Mouse (Mus musculus) hindbrain, embryonic 13.5 days (tissue): ENCODE results near the gene Dpyd. TPM values are rescaled to one million over a fixed set of nuclear protein-coding genes. Genes with fewer than 3 reads are reported as not detected.
A peak's percentile ranks its signal among the peaks of the same experiment; 100 is the strongest.

Source experiments
- ATAC-seq: fragments of 200-750 bp; cut with Nextera tagmentation; 2 replicates; pipeline ENCODE4 v1.8.0; 2017; ENCODE audit warnings: moderate TSS enrichment; ENCODE audit not compliant: low FRiP score
- H3K27ac ChIP-seq: fragments of 300-500 bp; sonication (generic); 2 replicates; pipeline ENCODE4 v1.5.1; 2015; ENCODE audit warnings: inconsistent platforms, mild to moderate bottlenecking, moderate library complexity
- H3K27me3 ChIP-seq: fragments of 300-500 bp; sonication (generic); 2 replicates; pipeline ENCODE4 v1.6.1; 2015; ENCODE audit warnings: mild to moderate bottlenecking, inconsistent platforms
- H3K36me3 ChIP-seq: fragments of 300-500 bp; sonication (generic); 2 replicates; pipeline ENCODE4 v1.6.1; 2015; ENCODE audit warnings: mild to moderate bottlenecking, inconsistent platforms
- H3K4me1 ChIP-seq: fragments of 300-500 bp; sonication (generic); replicated peaks from 2 replicates; pipeline ENCODE4 v1.6.1; 2015; ENCODE audit warnings: inconsistent platforms
- H3K4me2 ChIP-seq: fragments of 300-500 bp; sonication (generic); 2 replicates; pipeline ENCODE4 v1.6.1; 2015; ENCODE audit warnings: inconsistent platforms, mild to moderate bottlenecking, moderate library complexity
- H3K4me3 ChIP-seq: fragments of 300-500 bp; sonication (generic); 2 replicates; pipeline ENCODE4 v1.5.1; 2015; ENCODE audit warnings: mild to moderate bottlenecking, inconsistent platforms
- H3K9ac ChIP-seq: fragments of 300-500 bp; sonication (generic); 2 replicates; pipeline ENCODE4 v1.6.1; 2015; ENCODE audit warnings: mild to moderate bottlenecking, inconsistent platforms
- H3K9me3 ChIP-seq: fragments of 300-500 bp; sonication (generic); 2 replicates; pipeline ENCODE4 v1.6.1; 2016; ENCODE audit warnings: inconsistent platforms
- WGBS: fragments of 180-500 bp; shearing (Covaris S2); methylation state at CpG from one replicate; pipeline ENCODE4 v1.1.7; 2015; 5-methylcytosine and 5-hydroxymethylcytosine counted together
- polyA plus RNA-seq: library from polyadenylated mRNA; unstranded; fragments of >200 nt; fragmentation: Nextera tagmentation; extraction: Ambion mirVana; gene quantifications from 2 replicates; pipeline ENCODE4 v1.2.1, GENCODE M21; 2015

Gene Dpyd
- polyA plus RNA-seq, 1 experiment from 2014 or later = 4.3 TPM

GRCm38 (mm10) chr3:119042611-119043010, 480.7 kb downstream of the Dpyd start:
- Histone ChIP-seq H3K9ac (no peak overlapping the region), H3K36me3 (no peaks in the 10 kb centered on the region), H3K4me2 (no peak overlapping the region), H3K27me3 (no peaks in the 10 kb centered on the region), H3K4me1 (no peaks in the 10 kb centered on the region), H3K9me3 (no peaks in the 10 kb centered on the region), H3K4me3 (no peak overlapping the region), H3K27ac (no peak overlapping the region)
- no peak for ATAC-seq
- 59% methylated on average over 1 of the region's 1 CpGs for WGBS

- Histone ChIP-seq H3K9me3 (no peaks in the 10 kb centered on the region), H3K9ac (no peak overlapping the region), H3K4me3 (no peak overlapping the region), H3K27me3 (no peaks in the 10 kb centered on the region), H3K27ac (no peak overlapping the region), H3K36me3 (no peaks in the 10 kb centered on the region), H3K4me2 (no peak overlapping the region), H3K4me1 (no peaks in the 10 kb centered on the region)
- ATAC-seq = no peak
- 100% methylated on average over 1 of the region's 1 CpGs for WGBS
Measured at GRCm38 (mm10) chr3:119056144-119056543, 494.2 kb downstream of the Dpyd start.

GRCm38 (mm10) chr3:119063214-119063613, 501.3 kb downstream of the Dpyd start:
- Histone ChIP-seq H3K4me2 (no peak overlapping the region), H3K4me3 (no peak overlapping the region), H3K9me3 (no peaks in the 10 kb centered on the region), H3K4me1 (peaks cover 4% of the 10 kb centered on the region), H3K9ac (no peak overlapping the region), H3K36me3 (no peaks in the 10 kb centered on the region), H3K27me3 (no peaks in the 10 kb centered on the region), H3K27ac (no peak overlapping the region)
- ATAC-seq = no peak
- WGBS = 31% methylated on average over 4 of the region's 4 CpGs

DNA sequence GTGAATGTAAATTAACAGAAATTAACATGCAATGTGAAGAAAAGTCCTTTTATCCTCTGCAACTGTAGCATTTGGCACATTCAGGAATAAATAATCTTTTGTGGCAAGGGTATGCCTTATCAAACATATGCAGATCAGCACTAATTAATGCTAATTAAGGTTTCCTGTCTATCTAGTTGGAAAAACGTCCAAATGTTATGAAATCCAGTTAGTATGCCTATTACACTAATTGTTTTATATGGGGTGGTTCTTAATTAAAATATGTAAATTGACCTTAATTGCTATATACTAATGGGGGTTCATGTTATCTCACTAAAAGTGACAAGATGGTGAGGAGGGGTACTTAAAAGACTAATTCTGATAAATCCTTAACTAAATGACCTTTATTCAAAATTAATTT, 501.7 kb downstream of the Dpyd start:
- Histone ChIP-seq H3K4me2 (no peak overlapping the region), H3K4me3 (no peak overlapping the region), H3K36me3 (no peaks in the 10 kb centered on the region), H3K9ac (no peak overlapping the region), H3K4me1 (peaks cover 4% of the 10 kb centered on the region), H3K27ac (no peak overlapping the region), H3K9me3 (no peaks in the 10 kb centered on the region), H3K27me3 (no peaks in the 10 kb centered on the region)
- WGBS = 17% methylated on average over 1 of the region's 1 CpGs
- peak; percentile 78 for ATAC-seq

GRCm38 (mm10) chr3:119064746-119065145, 502.8 kb downstream of the Dpyd start:
- Histone ChIP-seq H3K27ac (no peak overlapping the region), H3K4me1 (peaks cover 4% of the 10 kb centered on the region), H3K36me3 (no peaks in the 10 kb centered on the region), H3K9me3 (no peaks in the 10 kb centered on the region), H3K27me3 (no peaks in the 10 kb centered on the region), H3K9ac (no peak overlapping the region), H3K4me2 (no peak overlapping the region), H3K4me3 (no peak overlapping the region)
- no peak for ATAC-seq
- WGBS = 30% methylated on average over 7 of the region's 7 CpGs

GRCm38 (mm10) chr3:119067221-119067620, 505.3 kb downstream of the Dpyd start:
- no peak overlapping the region for H3K4me2 ChIP-seq
- 80% methylated on average over 9 of the region's 9 CpGs for WGBS
- H3K4me1 ChIP-seq = peaks cover 4% of the 10 kb centered on the region
- ATAC-seq = no peak
- H3K36me3 ChIP-seq = no peaks in the 10 kb centered on the region
- H3K9ac ChIP-seq = no peak overlapping the region
- no peak overlapping the region for H3K4me3 ChIP-seq
- no peaks in the 10 kb centered on the region for H3K9me3 ChIP-seq
- no peak overlapping the region for H3K27ac ChIP-seq
- H3K27me3 ChIP-seq = no peaks in the 10 kb centered on the region

DNA sequence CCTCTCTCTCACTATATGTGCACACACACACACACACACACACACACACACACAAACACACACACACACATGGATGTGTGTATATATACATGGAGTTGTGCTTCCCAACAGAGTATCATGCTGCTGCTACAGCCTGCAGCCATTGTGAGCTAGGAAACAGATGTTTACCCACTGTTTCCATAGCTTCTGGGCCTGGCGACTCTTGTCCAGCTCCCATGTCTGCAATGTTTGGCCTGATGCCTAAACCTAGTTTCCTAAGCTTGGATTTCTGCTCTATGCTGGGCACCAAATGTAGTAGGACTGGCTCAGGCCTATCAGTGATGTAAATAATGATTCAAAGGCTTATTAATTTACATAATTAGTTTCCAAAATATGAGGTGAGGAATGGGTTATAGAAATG, 524.7 kb downstream of the Dpyd start:
- Histone ChIP-seq H3K36me3 (no peaks in the 10 kb centered on the region), H3K9me3 (no peaks in the 10 kb centered on the region), H3K4me1 (no peaks in the 10 kb centered on the region), H3K4me3 (no peak overlapping the region), H3K9ac (no peak overlapping the region), H3K27me3 (0 out of 2 replicates have a peak, but pooled peaks cover 4% of the 10 kb centered on the region), H3K4me2 (no peak overlapping the region), H3K27ac (no peak overlapping the region)
- ATAC-seq = no peak
- 52% methylated on average over 1 of the region's 1 CpGs for WGBS

GRCm38 (mm10) chr3:119095223-119095886, 533.4 kb downstream of the Dpyd start:
- H3K36me3 ChIP-seq = no peaks in the 10 kb centered on the region
- H3K27ac ChIP-seq = no peak overlapping the region
- no peak overlapping the region for H3K4me2 ChIP-seq
- 0 out of 2 replicates have a peak, but pooled peaks cover 6% of the 10 kb centered on the region for H3K27me3 ChIP-seq
- H3K9me3 ChIP-seq = no peaks in the 10 kb centered on the region
- 13% methylated on average over 5 of the region's 5 CpGs for WGBS
- H3K4me3 ChIP-seq = no peak overlapping the region
- no peak for ATAC-seq
- H3K9ac ChIP-seq = no peak overlapping the region
- peaks cover 8% of the 10 kb centered on the region for H3K4me1 ChIP-seq

DNA sequence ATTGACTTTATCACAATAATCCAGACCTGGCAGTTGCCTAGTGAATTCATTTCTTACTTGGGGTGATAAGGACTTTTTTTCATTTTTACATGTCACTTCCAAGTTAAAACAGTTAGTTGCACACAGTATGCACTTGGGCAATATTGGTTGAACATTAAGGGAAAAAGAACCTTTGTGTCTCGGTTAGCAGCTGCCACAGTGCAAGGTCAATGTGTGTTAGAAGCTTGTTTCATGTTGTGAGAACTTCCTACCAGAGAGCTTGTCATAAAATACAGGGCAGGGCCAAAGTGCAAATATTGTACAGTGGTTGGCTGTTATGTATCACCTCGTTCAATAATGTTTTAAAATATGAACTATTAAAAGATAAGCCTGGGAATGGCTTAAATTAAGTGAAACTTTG, 564.1 kb downstream of the Dpyd start:
- H3K4me3 ChIP-seq = no peak overlapping the region
- WGBS = 68% methylated on average over 2 of the region's 2 CpGs
- no peak overlapping the region for H3K4me2 ChIP-seq
- H3K9ac ChIP-seq = no peak overlapping the region
- no peaks in the 10 kb centered on the region for H3K9me3 ChIP-seq
- H3K4me1 ChIP-seq = no peaks in the 10 kb centered on the region
- H3K27ac ChIP-seq = no peak overlapping the region
- H3K27me3 ChIP-seq = no peaks in the 10 kb centered on the region
- no peaks in the 10 kb centered on the region for H3K36me3 ChIP-seq
- no peak for ATAC-seq

- Histone ChIP-seq H3K4me3 (no peak overlapping the region), H3K4me1 (no peaks in the 10 kb centered on the region), H3K4me2 (no peak overlapping the region), H3K9me3 (no peaks in the 10 kb centered on the region), H3K9ac (no peak overlapping the region), H3K27me3 (no peaks in the 10 kb centered on the region), H3K36me3 (no peaks in the 10 kb centered on the region), H3K27ac (no peak overlapping the region)
- 60% methylated on average over 1 of the region's 1 CpGs for WGBS
- ATAC-seq = no peak
Measured at GRCm38 (mm10) chr3:119128076-119128475, 566.1 kb downstream of the Dpyd start.

DNA sequence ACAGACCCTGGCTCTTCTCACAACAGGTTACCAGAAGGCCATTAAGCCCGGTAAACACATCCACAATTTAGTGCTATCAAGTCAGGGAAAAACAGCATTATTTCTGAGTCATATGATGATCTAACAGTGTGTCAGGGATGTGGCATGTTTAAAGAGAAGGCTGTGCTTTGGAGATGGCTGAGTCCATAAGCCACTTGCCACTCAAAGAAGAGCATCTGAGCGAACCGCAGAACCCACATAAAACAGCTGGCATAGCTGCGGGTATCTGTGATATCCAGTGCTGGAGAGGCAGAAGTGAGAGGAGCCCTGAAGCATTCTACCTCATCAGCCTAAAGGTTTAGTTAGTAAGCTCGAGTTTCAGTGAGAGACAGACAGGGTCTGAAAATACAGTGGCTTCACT, 581.1 kb downstream of the Dpyd start:
- 60% methylated on average over 5 of the region's 5 CpGs for WGBS

GRCm38 (mm10) chr3:119144788-119145187, 582.9 kb downstream of the Dpyd start:
- Histone ChIP-seq H3K4me2 (no peak overlapping the region), H3K36me3 (no peaks in the 10 kb centered on the region), H3K27ac (no peak overlapping the region), H3K9ac (no peak overlapping the region), H3K27me3 (no peaks in the 10 kb centered on the region), H3K9me3 (no peaks in the 10 kb centered on the region), H3K4me3 (no peak overlapping the region), H3K4me1 (peaks cover 6% of the 10 kb centered on the region)
- 58% methylated on average over 1 of the region's 1 CpGs for WGBS
- 0 out of 2 replicates have a peak, but pooled peaks have one; percentile 28 for ATAC-seq

More for the DNA sequence above, 581.1 kb downstream of the Dpyd start:
- no peaks in the 10 kb centered on the region for H3K36me3 ChIP-seq
- H3K27me3 ChIP-seq = no peaks in the 10 kb centered on the region
- no peak overlapping the region for H3K4me2 ChIP-seq
- H3K27ac ChIP-seq = no peak overlapping the region
- no peaks in the 10 kb centered on the region for H3K9me3 ChIP-seq
- no peak overlapping the region for H3K4me3 ChIP-seq
- H3K9ac ChIP-seq = no peak overlapping the region
- ATAC-seq = no peak
- peaks cover 6% of the 10 kb centered on the region for H3K4me1 ChIP-seq
